Mouse (Mus musculus): ENCODE measurements around the gene Amtn. TPM values are rescaled to one million over a fixed set of nuclear protein-coding genes. Genes with fewer than 3 reads are reported as not detected.
"Not testable (repeated sequence)": the region's sequence is repeated elsewhere in the genome, so short reads cannot be mapped to it uniquely, and the experiment has no call there.

Gene Amtn
- total RNA-seq (2021) = not detected in 2 replicates
- long read RNA-seq = 0 reads

GRCm38 (mm10) chr5:88375808-88376207 is at the start of gene Amtn:
Gene Amtn, plus strand, starts transcription at chr5:88376108.
- no peak for DNase-seq

- not testable (repeated sequence) for DNase-seq
These were observed 27.4 kb upstream of the Amtn start for GRCm38 (mm10) chr5:88348533-88348932.

GRCm38 (mm10) chr5:88364768-88365167 is 11.1 kb upstream of the Amtn start:
- peak; percentile 14 for DNase-seq

- no peak for DNase-seq
These were observed 9.0 kb upstream of the Amtn start for GRCm38 (mm10) chr5:88366886-88367285.

GRCm38 (mm10) chr5:88370578-88371232 is 5.2 kb upstream of the Amtn start:
- no peak for DNase-seq

GRCm38 (mm10) chr5:88372563-88372962 is 3.3 kb upstream of the Amtn start:
- DNase-seq = no peak

GRCm38 (mm10) chr5:88391960-88392359 is 16.1 kb downstream of the Amtn start:
- DNase-seq = not testable (repeated sequence)

- DNase-seq = no peak
These were observed 22.7 kb downstream of the Amtn start for GRCm38 (mm10) chr5:88398581-88398980.

- peak; percentile 85 for DNase-seq
These were observed 23.9 kb downstream of the Amtn start for GRCm38 (mm10) chr5:88399849-88400248.

- no peak for DNase-seq
These were observed 25.6 kb downstream of the Amtn start for GRCm38 (mm10) chr5:88401464-88401863.

GRCm38 (mm10) chr5:88420319-88421065 is 44.6 kb downstream of the Amtn start:
- DNase-seq = no peak

GRCm38 (mm10) chr5:88424892-88425291 is 49.0 kb downstream of the Amtn start:
- not testable (repeated sequence) for DNase-seq

- DNase-seq = no peak
These were observed 50.8 kb downstream of the Amtn start for GRCm38 (mm10) chr5:88426753-88427152.

Other genes with a start within 250 kb of the Amtn start
- not detected in 2 replicates for gene Gm11115, start 222.0 kb upstream of the Amtn start, total RNA-seq (2021)
- gene Gm7714, start 107.2 kb upstream of the Amtn start, total RNA-seq (2021) = not detected in 2 replicates
- gene Prol1, start 58.8 kb upstream of the Amtn start, total RNA-seq (2021) = not detected in 2 replicates
- not detected in 2 replicates for gene Ambn, start 79.9 kb downstream of the Amtn start, total RNA-seq (2021)
- not detected in 2 replicates for gene Enam, start 111.9 kb downstream of the Amtn start, total RNA-seq (2021)
- gene Jchain, start 151.8 kb downstream of the Amtn start, total RNA-seq (2021) = 0.27 TPM in 1 of 2 replicates, not detected in the other
- 36.8 and 37.2 TPM in 2 replicates for gene Utp3, start 178.4 kb downstream of the Amtn start, total RNA-seq (2021)
- gene Rufy3, start 188.9 kb downstream of the Amtn start, total RNA-seq (2021) = 31.1 and 41.5 TPM in 2 replicates